Mouse (Mus musculus): Measurements from ENCODE around the gene Smad3.

The Smad3 gene

GRCm38 (mm10) chr9:63745821-63746632, 11.8 kb downstream of the Smad3 start:
- DNase-seq (ENCODE audit: low spot score): no peak

GRCm38 (mm10) chr9:63744595-63744994, 13.2 kb downstream of the Smad3 start:
- DNase-seq (ENCODE audit: low spot score): no peak

- no peak for DNase-seq (ENCODE audit: low spot score)
These were observed 14.0 kb downstream of the Smad3 start for GRCm38 (mm10) chr9:63743775-63744174.

- DNase-seq (ENCODE audit: low spot score): no peak
These were observed 14.7 kb downstream of the Smad3 start for GRCm38 (mm10) chr9:63742887-63743660.

- DNase-seq (ENCODE audit: low spot score): no peak
These were observed 15.5 kb downstream of the Smad3 start for GRCm38 (mm10) chr9:63742318-63742717.

GRCm38 (mm10) chr9:63741792-63742191, 16.0 kb downstream of the Smad3 start:
- DNase-seq (ENCODE audit: low spot score): no peak

GRCm38 (mm10) chr9:63740320-63740841, 17.4 kb downstream of the Smad3 start:
- no peak for DNase-seq (ENCODE audit: low spot score)

- DNase-seq (ENCODE audit: low spot score): no peak
These were observed 19.0 kb downstream of the Smad3 start for GRCm38 (mm10) chr9:63738830-63739229.

- DNase-seq (ENCODE audit: low spot score): no peak
These were observed 19.6 kb downstream of the Smad3 start for GRCm38 (mm10) chr9:63738086-63738701.

GRCm38 (mm10) chr9:63737426-63737931, 20.3 kb downstream of the Smad3 start:
- DNase-seq (ENCODE audit: low spot score): no peak

- no peak for DNase-seq (ENCODE audit: low spot score)
These were observed 23.5 kb downstream of the Smad3 start for GRCm38 (mm10) chr9:63734261-63734660.

GRCm38 (mm10) chr9:63732700-63733099, 25.1 kb downstream of the Smad3 start:
- DNase-seq (ENCODE audit: low spot score): no peak

- no peak for DNase-seq (ENCODE audit: low spot score)
These were observed 26.5 kb downstream of the Smad3 start for GRCm38 (mm10) chr9:63731114-63731828.

- DNase-seq (ENCODE audit: low spot score): no peak
These were observed 28.8 kb downstream of the Smad3 start for GRCm38 (mm10) chr9:63728969-63729368.

- DNase-seq (ENCODE audit: low spot score): no peak
These were observed 30.7 kb downstream of the Smad3 start for GRCm38 (mm10) chr9:63727070-63727469.

- DNase-seq (ENCODE audit: low spot score): no peak
These were observed 31.4 kb downstream of the Smad3 start for GRCm38 (mm10) chr9:63726088-63727010.

GRCm38 (mm10) chr9:63724750-63725149, 33.0 kb downstream of the Smad3 start:
- no peak for DNase-seq (ENCODE audit: low spot score)

GRCm38 (mm10) chr9:63722918-63723317, 34.9 kb downstream of the Smad3 start:
- DNase-seq (ENCODE audit: low spot score): no peak

GRCm38 (mm10) chr9:63722350-63722749, 35.4 kb downstream of the Smad3 start:
- no peak for DNase-seq (ENCODE audit: low spot score)

- no peak for DNase-seq (ENCODE audit: low spot score)
These were observed 36.1 kb downstream of the Smad3 start for GRCm38 (mm10) chr9:63721573-63722275.
